Mouse (Mus musculus) embryonic fibroblast, embryonic 13.5 days (primary cell): Measurements from ENCODE around the gene Setdb1.

Source experiments
- CTCF ChIP-seq: IDR thresholded peaks from 2 replicates; pipeline ENCODE4 v1.5.1; 2011; ENCODE audit warnings: mild to moderate bottlenecking, control low read depth, low read length, moderate library complexity, borderline replicate concordance; ENCODE audit not compliant: insufficient read depth
- POLR2A ChIP-seq: IDR thresholded peaks from 2 replicates; pipeline ENCODE4 v1.6.1; 2011; ENCODE audit warnings: low read depth, mild to moderate bottlenecking, control low read depth, low read length, moderate library complexity

DNA sequence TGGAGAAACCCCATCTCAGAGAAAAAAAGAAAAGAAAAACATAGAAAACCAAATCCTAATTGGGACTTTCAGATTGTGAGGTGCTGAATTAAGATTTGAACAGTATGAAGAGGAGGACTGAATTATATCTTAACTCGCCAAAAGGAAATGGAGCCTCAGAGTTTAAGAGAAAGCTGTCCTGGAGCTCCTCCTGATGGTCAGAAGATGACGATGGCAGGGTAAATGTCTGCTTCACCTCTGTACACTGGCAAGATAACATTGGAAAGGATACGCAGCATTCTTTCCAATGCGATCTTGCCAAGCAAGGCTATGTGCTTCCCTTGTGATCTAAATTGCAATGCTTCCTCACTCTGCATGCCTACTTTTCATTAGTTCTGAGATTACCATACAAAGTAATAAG lies 37.4 kb upstream of the Setdb1 start:
- no peak for TF ChIP-seq CTCF
- TF ChIP-seq POLR2A: no peak
